Mouse (Mus musculus) layer of hippocampus, adult 8-10 months (tissue): Measurements from ENCODE around the gene Ecpas. TPM values are rescaled to one million over a fixed set of nuclear protein-coding genes. Genes with fewer than 3 reads are reported as not detected.

Experiments
- DNase-seq, 2 experiments: peaks; one replicate each; pipeline ENCODE4 v3.0.0; 2022; ENCODE audit warnings: low spot score in 2 of 2
- total RNA-seq, 4 experiments: library from RNA; stranded (reverse); gene quantifications; 2 replicates each; pipeline ENCODE4 v1.2.4; 2022

Ecpas gene
- total RNA-seq, 4 experiments from 2014 or later = 118 to 183 (median 129) TPM

DNA sequence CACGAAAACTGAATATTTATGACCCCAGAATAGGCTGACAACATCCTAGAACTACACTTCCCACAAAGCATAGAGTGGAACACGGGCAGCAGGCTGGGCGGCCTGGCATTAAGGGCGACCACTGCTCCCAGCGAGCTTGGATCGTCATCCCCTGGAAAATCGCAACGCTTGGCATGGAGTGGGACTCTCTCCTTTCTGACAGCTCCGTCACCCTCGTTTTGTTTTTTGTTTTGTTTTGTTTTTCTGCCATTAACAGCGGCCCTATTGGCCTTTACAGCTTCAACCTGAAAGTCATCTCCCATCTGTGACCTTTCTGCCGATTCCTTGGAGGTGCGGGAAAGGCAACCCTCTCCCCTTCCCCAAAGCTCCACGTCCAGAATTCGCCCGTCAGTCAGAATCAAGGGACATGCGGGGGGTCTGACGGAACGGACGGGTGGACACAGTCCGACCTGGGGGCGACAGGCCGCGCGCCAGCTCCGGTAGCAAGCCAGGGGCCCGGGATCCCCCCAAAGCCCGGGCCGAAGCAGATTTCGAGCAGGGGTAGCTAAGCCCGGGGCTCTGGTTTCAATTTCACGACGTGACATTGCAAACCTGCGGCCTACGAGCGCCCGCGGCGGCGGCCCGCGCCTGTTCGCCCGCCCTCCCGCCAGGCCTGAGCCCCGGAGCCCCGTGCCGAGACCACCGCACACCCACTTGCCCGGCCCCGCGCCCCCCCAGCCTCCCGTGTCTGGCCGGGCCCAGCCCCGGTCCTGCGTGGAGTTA is 1.3 kb downstream of the Ecpas start:
- peak; percentile 42 to 45 for DNase-seq

DNA sequence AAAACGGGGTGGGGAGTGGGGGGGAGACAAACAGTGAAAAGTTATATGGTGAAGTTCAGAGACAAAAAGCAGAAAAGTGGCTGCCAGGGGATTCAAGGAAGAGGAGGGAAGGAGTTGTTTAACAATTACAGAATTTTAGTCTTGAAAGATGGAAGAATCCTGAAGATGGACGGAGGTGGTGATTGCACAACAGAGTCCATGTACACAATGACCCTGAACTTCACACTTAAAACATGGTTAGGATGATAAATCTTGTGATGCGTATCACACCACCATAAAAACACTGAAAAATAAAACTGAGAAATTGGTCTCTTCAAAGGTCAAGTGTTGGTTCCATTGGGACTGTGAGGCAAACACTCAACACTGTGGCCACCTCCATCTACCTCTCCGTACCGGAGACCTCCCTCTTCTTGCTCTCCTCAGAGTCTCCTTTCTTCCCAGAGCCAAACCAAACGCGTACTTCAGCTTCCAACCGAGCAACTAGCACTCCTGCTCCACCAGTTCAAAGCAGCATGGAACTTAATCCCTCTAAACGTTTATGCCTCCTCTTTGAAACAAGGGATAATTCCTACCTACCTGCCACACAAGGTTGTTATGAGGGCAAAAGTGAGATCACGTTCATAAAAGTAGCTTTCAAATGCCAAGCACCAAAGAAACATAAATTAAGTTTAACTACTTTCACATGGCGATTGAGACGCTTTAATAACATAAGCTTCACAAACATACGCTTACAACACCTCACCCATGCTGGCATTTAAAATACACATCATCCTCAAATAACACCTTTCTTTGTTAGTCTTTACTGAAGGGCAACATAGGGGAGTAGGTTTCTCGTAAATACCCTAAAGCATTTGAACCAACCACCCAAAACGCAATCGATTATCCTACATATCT is 2.1 kb downstream of the Ecpas start:
- no peak for DNase-seq

DNA sequence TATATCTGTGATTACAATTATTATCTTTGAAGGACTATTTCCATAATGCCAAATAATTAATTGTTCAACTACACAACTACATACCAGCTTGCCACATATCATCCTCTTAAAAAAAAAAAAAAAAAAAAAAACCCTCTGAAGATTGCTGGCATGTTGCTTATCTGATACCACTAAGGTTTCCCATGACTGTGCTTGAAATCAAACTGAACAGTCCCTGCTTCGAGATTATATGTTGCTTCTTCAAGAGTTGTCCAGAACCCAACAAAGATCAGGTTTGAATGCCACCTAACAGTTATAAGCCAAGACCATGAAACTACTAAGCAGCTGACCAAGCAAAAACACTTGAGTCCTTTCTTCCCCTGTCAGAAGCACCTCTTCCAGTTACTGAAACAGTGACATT is 5.1 kb downstream of the Ecpas start:
- no peak for DNase-seq

DNA sequence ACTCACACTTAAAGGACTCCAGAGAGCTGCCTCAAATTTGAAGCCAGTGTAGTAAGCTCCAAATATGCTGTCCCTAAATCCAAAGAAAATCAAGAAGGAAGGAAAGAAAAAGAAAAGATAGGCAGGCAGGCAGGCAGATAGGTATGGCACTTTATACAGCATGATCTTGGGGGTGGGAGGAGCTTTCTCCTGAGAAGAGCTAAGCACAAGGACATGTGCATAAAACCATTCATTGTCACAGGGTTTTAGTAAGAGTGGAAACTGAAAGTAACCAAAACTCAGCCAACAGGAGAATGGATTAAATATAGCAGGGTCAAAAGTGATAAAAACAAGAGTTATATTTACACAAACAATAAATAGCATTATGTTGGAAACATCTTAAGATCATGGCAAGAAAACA is 14.2 kb downstream of the Ecpas start:
- no peak for DNase-seq

DNA sequence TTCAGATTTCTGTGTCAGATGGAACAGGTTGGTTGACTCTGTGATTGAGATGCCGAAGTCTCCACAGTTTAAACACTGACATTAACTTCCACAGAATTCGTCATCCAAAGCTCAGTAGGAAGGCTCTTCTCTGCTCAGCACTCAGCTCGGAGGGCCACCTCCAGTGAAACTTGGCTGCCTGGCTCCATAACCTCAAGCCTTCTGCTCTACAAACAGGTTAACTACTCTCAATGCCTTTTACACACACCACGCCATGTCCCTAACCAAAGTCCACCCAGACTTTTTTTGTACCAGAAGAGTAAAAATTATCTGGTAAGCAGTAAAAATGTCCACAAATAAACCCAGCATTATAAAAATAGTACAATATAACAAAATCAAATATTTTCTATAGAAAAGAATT is 15.1 kb downstream of the Ecpas start:
- no peak for DNase-seq

DNA sequence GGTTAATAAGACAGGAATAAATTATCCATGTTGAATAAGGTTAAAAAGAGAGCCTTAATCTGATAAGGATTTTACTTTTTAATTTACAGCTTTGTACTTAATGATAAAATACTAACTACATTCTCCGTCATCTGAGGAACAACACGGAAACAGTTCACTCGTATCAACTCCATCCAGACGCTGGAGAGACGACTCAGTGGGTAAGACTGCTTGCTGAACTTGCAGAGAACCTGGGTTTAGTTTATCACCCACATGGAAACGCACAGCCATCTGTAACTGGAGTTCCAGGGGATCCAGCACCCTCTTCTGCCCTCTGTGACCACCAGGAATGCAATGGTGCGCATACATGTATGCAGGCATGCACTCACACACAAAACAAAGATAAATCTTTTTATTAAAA is 18.1 kb downstream of the Ecpas start:
- no peak for DNase-seq

DNA sequence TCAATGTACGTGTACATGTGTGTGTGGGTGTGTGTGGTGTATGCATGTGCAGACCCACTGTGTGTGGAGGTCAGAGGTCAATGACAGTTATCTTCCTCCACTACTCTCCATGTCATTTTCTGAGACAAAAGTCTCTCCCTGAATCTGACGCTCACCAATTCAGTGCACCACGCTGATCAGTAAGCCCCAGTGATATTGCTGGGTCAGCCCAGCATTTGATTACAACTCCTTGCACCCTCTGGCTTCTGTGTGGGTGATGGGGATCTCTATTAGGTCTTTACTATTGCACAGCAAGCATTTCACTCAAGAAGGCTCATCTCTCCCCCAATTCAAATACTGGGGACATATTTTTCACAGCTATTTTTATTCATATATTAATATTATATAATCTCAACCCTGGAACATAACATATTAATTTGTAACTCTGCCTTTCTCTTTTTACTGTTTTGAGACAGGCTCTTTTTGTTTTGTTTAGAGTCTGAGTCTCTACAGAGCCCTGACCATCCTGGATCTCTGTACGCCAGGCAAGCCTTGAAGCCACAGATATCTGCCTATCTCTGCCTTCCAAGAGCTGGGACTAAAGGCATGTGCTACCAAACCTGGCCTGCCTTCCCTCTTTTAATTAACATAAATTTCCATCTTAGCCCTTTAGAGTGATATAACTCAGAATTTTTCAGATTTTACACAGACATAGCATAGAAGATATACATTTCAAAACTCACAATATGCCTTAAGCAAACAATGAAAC is 22.3 kb downstream of the Ecpas start:
- DNase-seq = no peak

DNA sequence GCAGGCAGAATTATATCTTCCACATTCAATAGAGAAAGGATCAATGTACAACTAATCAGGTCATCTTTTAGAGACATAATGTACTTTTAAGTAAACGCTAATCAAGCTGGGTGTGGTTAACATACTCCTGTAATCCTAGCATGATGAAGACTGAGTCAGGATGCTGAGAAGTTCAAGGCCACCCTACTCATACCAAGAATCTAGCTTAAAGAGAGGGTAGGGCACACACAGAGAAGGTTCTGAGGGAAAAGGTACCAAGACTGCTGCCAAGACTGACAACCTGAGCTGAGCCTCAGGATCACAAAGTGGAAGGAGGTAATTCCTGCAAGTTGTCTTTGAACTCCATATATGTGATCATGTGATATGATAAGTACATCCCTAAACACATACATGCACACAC is 24.0 kb downstream of the Ecpas start:
- no peak for DNase-seq

DNA sequence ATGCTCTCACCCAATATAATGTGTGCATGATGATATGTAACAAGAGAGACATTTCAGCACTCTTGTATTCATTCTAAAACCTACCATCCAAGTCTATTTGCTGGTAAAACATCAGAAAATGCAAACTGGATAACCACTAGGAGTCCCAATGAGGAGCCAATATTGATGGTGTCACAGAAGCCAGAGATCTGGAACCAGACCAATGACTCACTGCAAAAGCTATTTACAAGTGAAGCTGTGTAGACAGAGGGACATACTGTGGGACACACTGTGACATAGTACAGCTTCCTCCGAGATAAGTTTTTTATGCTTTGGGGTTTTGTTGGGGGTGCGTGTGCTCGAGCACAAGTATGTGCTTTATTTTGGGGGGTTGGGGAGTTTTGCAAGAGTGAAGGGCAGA is 24.9 kb downstream of the Ecpas start:
- no peak for DNase-seq

DNA sequence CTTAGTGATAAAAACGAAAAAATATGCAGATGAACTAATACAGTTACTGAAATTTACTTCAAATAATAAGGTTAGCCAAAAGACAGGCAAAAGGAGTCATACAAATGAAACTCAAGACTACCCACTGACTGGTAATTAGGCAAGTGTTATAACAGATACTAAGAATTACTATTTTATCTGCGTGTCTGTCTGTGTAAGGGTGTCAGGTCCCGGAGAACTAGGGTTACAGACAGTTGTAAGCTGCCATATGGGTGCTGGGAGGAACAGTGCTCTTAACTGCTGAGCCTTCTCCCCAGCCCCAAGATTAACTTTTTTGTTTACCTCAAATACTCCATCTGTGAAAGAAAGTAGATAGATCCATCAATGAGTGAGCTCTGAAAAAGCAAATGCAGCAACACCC is 25.8 kb downstream of the Ecpas start:
- no peak for DNase-seq

DNA sequence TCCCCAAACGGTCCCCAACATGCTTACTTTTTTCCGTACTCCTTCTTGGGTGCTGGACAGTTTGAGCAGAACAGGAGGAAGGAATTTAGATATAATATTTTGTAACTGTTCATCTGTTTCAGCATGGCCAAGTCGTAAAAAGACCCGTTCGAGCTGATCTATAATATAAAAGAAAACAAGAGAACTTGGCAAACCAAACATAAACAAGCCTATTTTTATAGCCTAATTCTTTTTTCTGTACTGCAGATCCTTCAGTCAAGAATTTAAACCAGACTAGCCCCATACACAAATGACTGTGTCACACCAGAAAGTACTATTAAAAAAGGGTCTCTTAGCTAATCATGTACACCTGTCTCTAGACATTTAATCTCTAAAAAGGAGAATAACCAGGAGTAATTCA is 27.2 kb downstream of the Ecpas start:
- no peak for DNase-seq

DNA sequence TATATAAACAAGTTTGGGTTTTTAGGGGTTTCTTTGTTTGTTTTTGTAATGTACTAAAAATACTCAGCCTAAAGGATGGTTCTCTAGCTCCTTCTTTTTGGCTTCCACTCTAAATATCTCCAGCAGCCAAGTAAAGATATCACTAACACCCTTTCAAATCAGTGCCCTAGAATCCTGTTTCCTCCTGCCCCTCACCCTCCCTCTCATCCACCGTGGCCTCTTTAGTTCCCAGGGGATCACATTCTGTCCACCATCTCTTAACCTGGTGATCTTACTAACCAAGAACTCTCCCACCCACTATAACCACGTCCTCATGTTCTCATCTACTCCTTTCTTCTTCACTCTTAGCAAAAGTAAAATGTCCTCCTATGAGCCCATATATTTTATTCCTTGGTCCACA is 28.7 kb downstream of the Ecpas start:
- no peak for DNase-seq

DNA sequence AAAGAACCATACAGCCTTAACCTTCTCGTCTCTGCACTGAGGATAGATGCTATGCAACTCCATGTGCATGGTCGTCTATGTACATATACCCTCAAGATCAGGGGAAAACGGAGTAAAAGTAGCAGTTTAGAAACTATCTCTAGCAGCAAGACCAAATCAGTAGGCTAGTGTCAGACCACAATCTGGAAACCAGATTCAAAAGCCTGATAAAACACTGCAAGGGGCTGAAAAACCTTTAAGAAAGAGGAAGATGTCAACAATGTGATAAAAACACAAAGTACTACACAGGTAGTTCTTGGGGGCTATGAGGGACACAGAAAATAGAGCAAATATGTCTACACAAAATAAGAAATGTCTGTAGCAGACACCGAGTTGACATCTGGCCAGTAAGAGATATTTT is 38.2 kb downstream of the Ecpas start:
- no peak for DNase-seq

DNA sequence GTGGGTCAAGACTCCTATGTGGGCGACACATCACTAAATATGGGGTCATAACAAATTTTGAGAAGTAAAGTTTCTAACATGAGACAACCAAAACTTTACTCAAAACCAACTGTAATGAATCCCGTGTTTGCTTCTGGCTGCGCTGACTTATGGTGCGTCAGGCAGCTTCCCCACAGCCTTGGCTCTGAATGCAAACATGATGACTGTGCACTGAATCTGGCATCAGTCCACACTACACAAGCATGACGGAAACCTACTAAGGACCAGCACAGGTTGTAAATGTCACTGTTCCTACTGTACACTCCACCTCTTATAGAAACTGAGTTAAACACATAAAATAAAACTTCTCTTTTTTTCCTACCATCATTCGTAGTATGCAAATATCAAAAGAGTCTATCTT is 45.3 kb downstream of the Ecpas start:
- DNase-seq = peak in 1 of 2 experiments; percentile 19

DNA sequence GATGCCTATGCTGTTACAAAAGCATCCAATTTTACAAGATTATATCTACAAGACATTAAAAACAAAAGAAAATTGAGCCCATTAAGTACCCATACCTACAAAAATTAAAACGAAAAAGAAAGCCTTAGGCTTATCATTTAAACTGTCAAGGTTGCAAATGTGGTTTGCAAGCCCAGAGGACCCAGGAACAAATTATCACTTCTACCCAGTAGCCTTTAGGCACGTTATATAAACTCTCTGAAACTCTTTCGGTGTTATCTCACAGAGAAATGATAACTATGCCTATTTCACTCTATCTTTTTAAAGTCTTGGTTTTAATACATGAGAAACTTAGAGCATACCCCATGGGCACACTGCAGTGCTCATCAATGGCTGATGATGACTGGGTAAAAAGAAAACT is 79.6 kb downstream of the Ecpas start:
- DNase-seq = no peak

DNA sequence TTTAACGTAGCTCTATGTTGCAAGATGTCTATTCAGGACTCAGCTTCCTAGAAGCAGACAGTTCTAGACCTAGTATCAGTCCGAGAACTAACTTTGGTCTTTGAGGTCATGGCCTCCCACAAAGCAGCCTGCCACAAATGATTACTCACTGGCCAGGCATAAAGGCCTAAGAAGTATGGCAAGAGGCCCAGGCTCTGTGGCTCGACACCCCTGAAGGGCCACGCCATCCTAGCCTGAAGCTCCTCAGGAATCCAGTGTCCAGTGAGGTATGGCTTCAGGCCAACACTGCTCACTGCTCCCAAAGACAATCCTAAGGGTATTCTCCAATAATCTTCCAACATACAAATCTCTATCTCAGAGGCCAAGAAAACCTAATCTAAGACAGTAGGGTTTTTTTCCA is 86.6 kb downstream of the Ecpas start:
- DNase-seq = no peak

DNA sequence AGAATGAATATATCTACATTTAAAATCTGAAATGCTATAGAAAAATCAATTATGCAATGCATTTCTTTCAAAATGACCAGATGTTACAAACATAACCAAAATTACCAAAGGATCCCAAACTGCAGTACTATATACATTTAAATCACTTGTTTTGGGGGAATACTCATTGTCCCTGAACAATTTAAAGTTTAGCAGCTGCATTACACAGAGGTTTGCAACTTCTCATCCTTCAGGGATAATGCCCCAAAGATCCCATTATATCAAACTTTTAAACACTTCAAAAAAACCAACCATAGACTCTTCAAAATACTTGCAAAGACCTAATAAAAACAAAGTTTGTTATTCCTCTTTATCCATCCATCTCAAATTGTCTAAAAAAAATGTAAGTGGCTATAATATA is 124.9 kb downstream of the Ecpas start, which contains the start of gene Olfr267:
TSS of gene Olfr267 (minus strand) at position 101 of the 400 bp plus-strand sequence.
- no peak for DNase-seq

DNA sequence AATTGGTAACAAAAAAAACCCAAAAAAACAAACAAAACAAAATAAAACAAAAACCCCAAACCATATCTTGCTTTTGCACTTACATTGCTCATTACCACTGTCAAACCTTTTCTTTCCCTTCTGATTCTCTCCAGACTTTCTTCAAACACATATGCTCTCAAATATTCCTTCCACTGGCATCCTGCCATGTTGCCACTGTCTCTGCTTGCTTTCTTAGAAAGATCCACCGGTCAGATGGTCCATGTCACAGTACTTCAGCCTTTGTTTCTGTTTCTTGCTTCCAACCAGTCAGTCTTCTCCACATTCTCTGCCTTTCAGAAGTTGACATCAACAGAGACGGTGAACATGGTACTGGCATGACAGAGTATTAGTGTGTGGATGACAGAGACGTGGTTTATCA is 125.9 kb downstream of the Ecpas start:
- no peak for DNase-seq

DNA sequence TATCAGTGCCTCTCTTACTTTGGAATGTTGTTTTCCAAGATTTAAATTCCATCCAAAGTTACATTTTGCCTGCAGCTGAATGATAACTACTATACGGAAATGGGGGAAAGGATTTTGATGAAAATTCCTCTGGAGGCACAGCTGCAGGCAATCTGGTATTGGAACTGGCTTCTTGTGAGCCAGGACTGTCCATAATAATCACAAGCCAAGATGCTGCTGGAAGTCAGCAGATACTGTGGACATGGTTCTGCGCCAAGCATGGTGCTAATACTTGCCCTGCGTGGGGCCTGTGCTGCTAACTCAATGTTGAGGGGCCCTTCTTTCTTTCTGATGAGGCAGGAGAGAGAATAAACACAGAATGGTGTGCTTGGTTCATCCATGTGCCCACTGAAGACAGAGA is 149.1 kb downstream of the Ecpas start:
- no peak for DNase-seq

DNA sequence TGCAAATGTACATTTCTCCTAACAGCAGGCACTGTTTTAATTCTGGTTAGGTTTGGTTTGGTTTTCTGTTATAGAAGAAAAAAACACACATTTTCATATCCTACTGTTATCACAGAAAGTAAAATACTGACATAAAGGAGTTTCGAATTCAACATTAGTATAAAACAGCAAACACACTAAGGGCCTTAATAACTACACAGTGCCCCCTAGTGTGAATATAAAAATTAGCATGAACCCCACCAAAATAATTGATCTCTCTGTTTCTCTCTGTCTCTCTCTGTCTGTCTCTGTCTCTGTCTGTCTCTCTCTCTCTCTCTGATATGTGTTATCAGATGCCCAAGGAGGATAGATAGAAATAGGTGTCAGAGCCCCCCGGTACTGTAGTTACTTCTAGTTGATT is 163.0 kb downstream of the Ecpas start:
- DNase-seq = no peak

DNA sequence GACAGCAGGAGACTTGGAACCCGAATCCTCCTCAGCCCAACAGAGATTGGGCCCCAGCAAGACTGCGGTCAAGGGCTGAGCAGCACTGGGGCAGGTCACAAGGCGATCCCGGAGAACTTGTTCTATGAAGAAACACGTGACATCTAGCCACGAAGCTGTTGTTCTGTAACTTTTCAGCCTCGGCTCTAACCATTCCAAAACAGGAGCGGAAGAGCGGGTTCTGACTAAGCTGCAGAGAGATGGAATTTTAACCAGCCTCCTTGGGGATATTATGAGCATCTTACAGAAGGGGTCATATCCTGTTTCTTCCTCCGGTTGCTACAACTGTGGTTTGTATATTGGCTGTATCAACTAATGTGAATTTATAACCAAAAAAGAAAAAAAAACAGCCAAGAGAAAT is 163.4 kb downstream of the Ecpas start:
- no peak for DNase-seq
